Comparison of ENCODE assay signal across 35 mouse cellular contexts in the genomic region with DNA sequence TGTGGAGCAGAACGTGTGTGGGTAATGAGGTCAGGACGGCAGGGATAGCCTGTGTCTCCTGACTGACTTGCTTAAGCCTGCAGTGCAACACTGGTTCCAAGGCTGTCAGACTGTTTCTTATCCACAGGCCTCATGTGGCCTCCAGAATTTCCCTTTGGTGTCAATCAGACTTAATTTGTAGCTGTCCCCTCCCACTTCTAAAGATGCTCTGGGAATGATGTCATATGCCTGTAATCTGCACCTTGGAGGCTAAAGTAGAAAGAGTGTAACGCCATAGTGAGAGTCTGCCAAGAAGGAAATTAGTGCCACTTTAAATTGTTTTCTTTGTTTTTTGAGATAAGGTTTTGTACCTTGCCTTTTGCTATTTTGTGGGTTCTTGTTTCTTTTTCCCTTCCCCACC. TPM values are rescaled to one million over a fixed set of nuclear protein-coding genes. Genes with fewer than 3 reads are reported as not detected.
DNase-seq lines count a peak whose midpoint lies in the region; ATAC-seq and TF ChIP-seq lines count a peak whose summit lies in the region.
"Had no signal": no experiment of that assay in that cellular context is flagged by ENCODE, and none has a peak within 500 bp of the region (broad histone marks: within the 10 kb centered on the region; RNA-seq: fewer than 3 reads in every experiment).

No protein-coding gene starts in this region.

- H3K4me1 ChIP-seq in heart, embryonic 12.5 days (replicated peaks): peaks cover 21% of the 10 kb centered on the region
- peaks cover 6% of the 10 kb centered on the region; the same call in 1 of the 2 replicates for H3K4me1 ChIP-seq in lung, postnatal 0 days (ENCODE audit: insufficient read depth, low read depth, low read length)
- H3K4me1 ChIP-seq in embryonic facial prominence, embryonic 14.5 days (ENCODE audit: control insufficient read depth, insufficient read depth, low read length): peaks cover 6% of the 10 kb centered on the region

- no peaks in the 10 kb centered on the region for H3K9me3 ChIP-seq in heart, embryonic 12.5 days (replicated peaks)
- H3K9me3 ChIP-seq in lung, postnatal 0 days (ENCODE audit: low read length): no peaks in the 10 kb centered on the region
- H3K9me3 ChIP-seq in embryonic facial prominence, embryonic 14.5 days (ENCODE audit: control insufficient read depth, low read length): no peaks in the 10 kb centered on the region
- H3K9me3 ChIP-seq: embryonic facial prominence, embryonic 15.5 days; forebrain, embryonic 12.5 days; heart, embryonic 10.5 days; hindbrain, embryonic 12.5 days; intestine, embryonic 15.5 days; midbrain, embryonic 12.5 days; neural tube, embryonic 13.5 days had no signal

- no peak overlapping the region for H3K4me2 ChIP-seq in heart, embryonic 12.5 days
- no peak overlapping the region for H3K4me2 ChIP-seq in lung, postnatal 0 days (replicated peaks; ENCODE audit: low read depth, low read length)
- H3K4me2 ChIP-seq in embryonic facial prominence, embryonic 14.5 days (ENCODE audit: low read depth, low read length): no peak overlapping the region
- H3K4me2 ChIP-seq: embryonic facial prominence, embryonic 15.5 days; forebrain, embryonic 12.5 days; hindbrain, embryonic 12.5 days; intestine, embryonic 15.5 days; lung, embryonic 14.5 days; midbrain, embryonic 12.5 days; neural tube, embryonic 13.5 days had no signal

- peaks cover 47% of the 10 kb centered on the region for H3K36me3 ChIP-seq in heart, embryonic 12.5 days
- H3K36me3 ChIP-seq in lung, postnatal 0 days (ENCODE audit: insufficient read depth, low read length): no peaks in the 10 kb centered on the region
- peaks cover 32% of the 10 kb centered on the region for H3K36me3 ChIP-seq in embryonic facial prominence, embryonic 14.5 days (ENCODE audit: control insufficient read depth, insufficient read depth, low read length)

- H3K27ac ChIP-seq in heart, embryonic 12.5 days (ENCODE audit: poor library complexity, severe bottlenecking): peak overlapping the region; percentile 54
- H3K27ac ChIP-seq in lung, postnatal 0 days (ENCODE audit: low read length): no peak overlapping the region
- H3K27ac ChIP-seq in embryonic facial prominence, embryonic 14.5 days (replicated peaks; ENCODE audit: low read depth, low read length): no peak overlapping the region
- H3K27ac ChIP-seq: embryonic facial prominence, embryonic 15.5 days; forebrain, embryonic 12.5 days; heart, embryonic 10.5 days; hindbrain, embryonic 12.5 days; hindbrain, postnatal 0 days; intestine, embryonic 15.5 days; kidney, postnatal 0 days; liver, embryonic 14.5 days; midbrain, embryonic 12.5 days; neural tube, embryonic 13.5 days had no signal

- H3K27me3 ChIP-seq in heart, embryonic 12.5 days (replicated peaks): no peaks in the 10 kb centered on the region
- no peaks in the 10 kb centered on the region for H3K27me3 ChIP-seq in lung, postnatal 0 days (replicated peaks; ENCODE audit: insufficient read depth, low read length)
- H3K27me3 ChIP-seq in embryonic facial prominence, embryonic 14.5 days (replicated peaks; ENCODE audit: control insufficient read depth, insufficient read depth, low read length): no peaks in the 10 kb centered on the region
- H3K27me3 ChIP-seq: embryonic facial prominence, embryonic 15.5 days; forebrain, embryonic 12.5 days; hindbrain, embryonic 12.5 days; intestine, embryonic 15.5 days; midbrain, embryonic 12.5 days; neural tube, embryonic 13.5 days had no signal

- H3K4me3 ChIP-seq in heart, embryonic 12.5 days: no peak overlapping the region
- H3K4me3 ChIP-seq in lung, postnatal 0 days (ENCODE audit: low read depth, low read length): no peak overlapping the region
- H3K4me3 ChIP-seq in embryonic facial prominence, embryonic 14.5 days (ENCODE audit: low read depth, low read length): no peak overlapping the region
- H3K4me3 ChIP-seq: embryonic facial prominence, embryonic 15.5 days; forebrain, embryonic 12.5 days; heart, embryonic 10.5 days; hindbrain, embryonic 12.5 days; intestine, embryonic 15.5 days; midbrain, embryonic 12.5 days; neural tube, embryonic 13.5 days had no signal

- intact Hi-C loops in heart, postnatal 14 days (cut with DNase I): no loop called here

- TF ChIP-seq EP300 in lung, postnatal 0 days (IDR thresholded peaks at IDR 0.05): peak; percentile 42; the same call in 1 of the 2 replicates

- H3K9ac ChIP-seq in heart, embryonic 12.5 days: no peak overlapping the region; the same call in 1 of the 2 replicates
- no peak overlapping the region for H3K9ac ChIP-seq in lung, postnatal 0 days (replicated peaks; ENCODE audit: low read depth)
- no peak overlapping the region for H3K9ac ChIP-seq in embryonic facial prominence, embryonic 14.5 days (ENCODE audit: low read depth, low read length)
- H3K9ac ChIP-seq: embryonic facial prominence, embryonic 15.5 days; forebrain, embryonic 12.5 days; forebrain, postnatal 0 days; hindbrain, embryonic 12.5 days; intestine, embryonic 15.5 days; liver, embryonic 14.5 days; lung, embryonic 14.5 days; midbrain, embryonic 12.5 days; neural tube, embryonic 13.5 days had no signal

- peak; percentile 44 for DNase-seq in adrenal gland, adult 2 months
- no peak for DNase-seq in adrenal gland, postnatal 36 days
- no peak for DNase-seq in heart, postnatal 14 days
- peak; percentile 45 for DNase-seq in lung, postnatal 0 days (ENCODE audit: low spot score)
- no peak for DNase-seq in lung, adult 18-20 months
- peak; percentile 30 for DNase-seq in embryonic facial prominence, embryonic 14.5 days (ENCODE audit: low spot score)
- DNase-seq in gastrocnemius, postnatal 10 days: no peak
- DNase-seq: cerebellum, adult 9-10 months; cerebellum, postnatal 36 days; embryo, embryonic 11 days; forebrain, postnatal 0 days; kidney, adult 2 months; kidney, postnatal 4 days; left cerebral cortex, postnatal 4 days; lung, embryonic 14.5 days had no signal

- no peak for ATAC-seq in heart, embryonic 12.5 days (ENCODE audit: insufficient number of reproducible peaks, low FRiP score)
- ATAC-seq in lung, postnatal 0 days: no peak
- no peak for ATAC-seq in embryonic facial prominence, embryonic 14.5 days (ENCODE audit: low read depth)
- ATAC-seq: forebrain, postnatal 0 days; hindbrain, postnatal 0 days; intestine, embryonic 15.5 days had no signal

- TF ChIP-seq CTCF in lung, postnatal 0 days (IDR thresholded peaks at IDR 0.05): no peak

- 44% methylated on average over 3 of the region's 3 CpGs for WGBS in heart, embryonic 12.5 days
- WGBS in lung, postnatal 0 days: 64% methylated on average over 3 of the region's 3 CpGs
- 81% methylated on average over 3 of the region's 3 CpGs for WGBS in embryonic facial prominence, embryonic 14.5 days

RNA-seq across cellular contexts. Expression of a gene that starts 14.4 kb away (rescaled TPM):
- 100 to 1,000 TPM in 1 of 2 experiments, 10 to 100 TPM in 1; 56.0 to 149 TPM for total RNA-seq in adrenal gland, adult 2 months (2021)
- 100.0 and 101 TPM in 2 replicates for polyA plus RNA-seq in adrenal gland, adult 2 months (2012; rRNA removed)
- 100 to 1,000 TPM in 1 of 2 experiments, 10 to 100 TPM in 1; 54.2 to 105 TPM for total RNA-seq in adrenal gland, postnatal 36 days (2021)
- 22.8 and 24.6 TPM in 2 replicates for polyA plus RNA-seq in heart, embryonic 12.5 days (2016; fragmentation: Nextera tagmentation; extraction: Ambion mirVana)
- 10 to 100 TPM; 22.6 to 27.9 TPM for total RNA-seq in heart, postnatal 14 days (2021)
- 14.5 and 17.1 TPM in 2 replicates for polyA plus RNA-seq in lung, postnatal 0 days (2015; fragmentation: Nextera tagmentation; extraction: Ambion mirVana)
- 27.2 and 27.7 TPM in 2 replicates for polyA plus RNA-seq in embryonic facial prominence, embryonic 14.5 days (2014; fragmentation: Nextera tagmentation; extraction: Ambion mirVana)
- total RNA-seq in gastrocnemius, postnatal 10 days (2021): 10 to 100 TPM; 18.5 to 20.7 TPM

RNA-seq across cellular contexts. Expression of a gene that starts 28.1 kb away (rescaled TPM):
- 10 to 100 TPM; 84.9 to 91.7 TPM for total RNA-seq in adrenal gland, adult 2 months (2021)
- 61.5 and 68.6 TPM in 2 replicates for polyA plus RNA-seq in adrenal gland, adult 2 months (2012; rRNA removed)
- 10 to 100 TPM; 88.7 to 94.1 TPM for total RNA-seq in adrenal gland, postnatal 36 days (2021)
- polyA plus RNA-seq in heart, embryonic 12.5 days (2016; fragmentation: Nextera tagmentation; extraction: Ambion mirVana): 150 and 157 TPM in 2 replicates
- 10 to 100 TPM; 48.6 to 53.8 TPM for total RNA-seq in heart, postnatal 14 days (2021)
- 131 and 139 TPM in 2 replicates for polyA plus RNA-seq in lung, postnatal 0 days (2015; fragmentation: Nextera tagmentation; extraction: Ambion mirVana)
- polyA plus RNA-seq in embryonic facial prominence, embryonic 14.5 days (2014; fragmentation: Nextera tagmentation; extraction: Ambion mirVana): 262 and 292 TPM in 2 replicates
- 10 to 100 TPM; 50.0 to 54.5 TPM for total RNA-seq in gastrocnemius, postnatal 10 days (2021)

RNA-seq across cellular contexts. Expression of a gene that starts 31.7 kb away (rescaled TPM):
- total RNA-seq in adrenal gland, adult 2 months (2021): 10 to 100 TPM; 73.2 to 87.0 TPM
- polyA plus RNA-seq in adrenal gland, adult 2 months (2012; rRNA removed): 23.8 and 27.6 TPM in 2 replicates
- 10 to 100 TPM; 55.2 to 81.1 TPM for total RNA-seq in adrenal gland, postnatal 36 days (2021)
- 68.7 and 80.2 TPM in 2 replicates for polyA plus RNA-seq in heart, embryonic 12.5 days (2016; fragmentation: Nextera tagmentation; extraction: Ambion mirVana)
- 10 to 100 TPM; 20.4 to 27.0 TPM for total RNA-seq in heart, postnatal 14 days (2021)
- 19.6 and 24.6 TPM in 2 replicates for polyA plus RNA-seq in lung, postnatal 0 days (2015; fragmentation: Nextera tagmentation; extraction: Ambion mirVana)
- 68.4 and 68.8 TPM in 2 replicates for polyA plus RNA-seq in embryonic facial prominence, embryonic 14.5 days (2014; fragmentation: Nextera tagmentation; extraction: Ambion mirVana)
- total RNA-seq in gastrocnemius, postnatal 10 days (2021): 10 to 100 TPM; 25.5 to 26.0 TPM

RNA-seq across cellular contexts. Expression of a gene that starts 38.9 kb away (rescaled TPM):
- total RNA-seq in adrenal gland, adult 2 months (2021): not detected
- not detected in 2 replicates for polyA plus RNA-seq in adrenal gland, adult 2 months (2012; rRNA removed)
- not detected for total RNA-seq in adrenal gland, postnatal 36 days (2021)
- polyA plus RNA-seq in heart, embryonic 12.5 days (2016; fragmentation: Nextera tagmentation; extraction: Ambion mirVana): not detected in 2 replicates
- total RNA-seq in heart, postnatal 14 days (2021): not detected
- not detected in 2 replicates for polyA plus RNA-seq in lung, postnatal 0 days (2015; fragmentation: Nextera tagmentation; extraction: Ambion mirVana)
- polyA plus RNA-seq in embryonic facial prominence, embryonic 14.5 days (2014; fragmentation: Nextera tagmentation; extraction: Ambion mirVana): not detected in 2 replicates
- total RNA-seq in gastrocnemius, postnatal 10 days (2021): not detected
- total RNA-seq: forebrain, postnatal 0 days; gastrocnemius, adult 8-10 months; heart, postnatal 25 days; hindbrain, postnatal 0 days; layer of hippocampus, adult 8-10 months; layer of hippocampus, postnatal 25 days; left cerebral cortex, adult 8-10 months; left cerebral cortex, postnatal 4 days; megakaryocyte progenitor cell, adult 5-6 weeks; midbrain, postnatal 0 days had no signal
- polyA plus RNA-seq: embryonic facial prominence, embryonic 15.5 days; forebrain, embryonic 12.5 days; forebrain, postnatal 0 days; heart, embryonic 10.5 days; hindbrain, embryonic 12.5 days; hindbrain, postnatal 0 days; intestine, embryonic 15.5 days; kidney, postnatal 0 days; limb, embryonic 14.5 days; liver, embryonic 14.5 days; lung, embryonic 14.5 days; midbrain, embryonic 12.5 days; midbrain, postnatal 0 days; neural tube, embryonic 13.5 days; thymus, postnatal 0 days had no signal

RNA-seq across cellular contexts. Expression of a gene that starts 39.7 kb away (rescaled TPM):
- not detected for total RNA-seq in adrenal gland, adult 2 months (2021)
- polyA plus RNA-seq in adrenal gland, adult 2 months (2012; rRNA removed): not detected in 2 replicates
- not detected for total RNA-seq in adrenal gland, postnatal 36 days (2021)
- not detected in 2 replicates for polyA plus RNA-seq in heart, embryonic 12.5 days (2016; fragmentation: Nextera tagmentation; extraction: Ambion mirVana)
- not detected for total RNA-seq in heart, postnatal 14 days (2021)
- polyA plus RNA-seq in lung, postnatal 0 days (2015; fragmentation: Nextera tagmentation; extraction: Ambion mirVana): not detected in 2 replicates
- not detected in 2 replicates for polyA plus RNA-seq in embryonic facial prominence, embryonic 14.5 days (2014; fragmentation: Nextera tagmentation; extraction: Ambion mirVana)
- total RNA-seq in gastrocnemius, postnatal 10 days (2021): not detected
- total RNA-seq: forebrain, postnatal 0 days; gastrocnemius, adult 8-10 months; heart, postnatal 25 days; hindbrain, postnatal 0 days; layer of hippocampus, adult 8-10 months; layer of hippocampus, postnatal 25 days; left cerebral cortex, adult 8-10 months; left cerebral cortex, postnatal 4 days; megakaryocyte progenitor cell, adult 5-6 weeks; midbrain, postnatal 0 days had no signal
- polyA plus RNA-seq: embryonic facial prominence, embryonic 15.5 days; forebrain, embryonic 12.5 days; forebrain, postnatal 0 days; heart, embryonic 10.5 days; hindbrain, embryonic 12.5 days; hindbrain, postnatal 0 days; intestine, embryonic 15.5 days; kidney, postnatal 0 days; liver, embryonic 14.5 days; lung, embryonic 14.5 days; midbrain, embryonic 12.5 days; midbrain, postnatal 0 days; neural tube, embryonic 13.5 days had no signal

Comparison
In these comparisons a context has a peak if more than half of its experiments do, and no peak if none do; other contexts are left out.
1. DNase-seq: peak in adrenal gland, adult 2 months (single experiment), lung, postnatal 0 days (single experiment) and embryonic facial prominence, embryonic 14.5 days (single experiment); none in adrenal gland, postnatal 36 days (0 of 2), heart, postnatal 14 days (0 of 2), lung, adult 18-20 months (0 of 2) and gastrocnemius, postnatal 10 days (single experiment).